Mouse (Mus musculus) heart, postnatal 0 days (tissue): ENCODE results near the gene Oxa1l. TPM values are rescaled to one million over a fixed set of nuclear protein-coding genes. Genes with fewer than 3 reads are reported as not detected.
A peak's percentile ranks its signal among the peaks of the same experiment; 100 is the strongest.

Experiments
- ATAC-seq: fragments of 200-750 bp; cut with Nextera tagmentation; 2 replicates; pipeline ENCODE4 v1.8.0; 2017; ENCODE audit warnings: low read depth, moderate number of reproducible peaks, moderate library complexity; ENCODE audit not compliant: insufficient read depth
- DNase-seq: peaks from one replicate; pipeline ENCODE4 v3.0.0-alpha.2; 2016; ENCODE audit warnings: low spot score
- H3K27ac ChIP-seq: fragments of 300-500 bp; sonication (generic); 2 replicates; pipeline ENCODE4 v1.5.1; 2014; ENCODE audit warnings: low read depth, mild to moderate bottlenecking
- H3K27me3 ChIP-seq: fragments of 300-500 bp; sonication (generic); 2 replicates; pipeline ENCODE4 v1.6.1; 2014; ENCODE audit warnings: low read length, mixed read lengths; ENCODE audit not compliant: control insufficient read depth, insufficient read depth
- H3K36me3 ChIP-seq: fragments of 300-500 bp; sonication (generic); replicated peaks from 2 replicates; pipeline ENCODE4 v1.6.1; 2014; ENCODE audit warnings: low read length, mixed read lengths; ENCODE audit not compliant: control insufficient read depth, insufficient read depth
- H3K4me1 ChIP-seq: fragments of 300-500 bp; sonication (generic); 2 replicates; pipeline ENCODE4 v1.6.1; 2014; ENCODE audit warnings: antibody characterized with exemption; ENCODE audit not compliant: control insufficient read depth, insufficient read depth
- H3K4me2 ChIP-seq: fragments of 300-500 bp; sonication (generic); 2 replicates; pipeline ENCODE4 v1.6.1; 2014; ENCODE audit warnings: low read depth, mild to moderate bottlenecking, low read length, moderate library complexity
- H3K4me3 ChIP-seq: fragments of 300-500 bp; sonication (generic); 2 replicates; pipeline ENCODE4 v1.5.1; 2014; ENCODE audit warnings: low read depth, low read length
- H3K9ac ChIP-seq: fragments of 300-500 bp; sonication (generic); replicated peaks from 2 replicates; pipeline ENCODE4 v1.6.1; 2014; ENCODE audit warnings: low read depth, low read length, mixed read lengths
- H3K9me3 ChIP-seq: fragments of 300-500 bp; sonication (generic); replicated peaks from 2 replicates; pipeline ENCODE4 v1.6.1; 2016; ENCODE audit warnings: low read length; ENCODE audit not compliant: control insufficient read depth
- CTCF ChIP-seq: IDR thresholded peaks from 2 replicates; pipeline ENCODE4 v1.5.1; 2016; ENCODE audit warnings: antibody characterized with exemption, control low read depth, low read depth
- EP300 ChIP-seq: IDR thresholded peaks from 2 replicates; pipeline ENCODE4 v1.6.1; 2016; ENCODE audit warnings: antibody characterized with exemption, low read depth
- WGBS: fragments of 180-500 bp; shearing (Covaris S2); extraction: QIAGEN DNeasy Blood & Tissue Kit; methylation state at CpG from one replicate; pipeline ENCODE4 v1.1.7; 2014; 5-methylcytosine and 5-hydroxymethylcytosine counted together
- polyA plus RNA-seq: library from polyadenylated mRNA; unstranded; fragments of >200 nt; fragmentation: Nextera tagmentation; extraction: Ambion mirVana; gene quantifications from 2 replicates; pipeline ENCODE4 v1.2.1, GENCODE M21; 2015
- total RNA-seq: library from RNA; depleted of rRNA; stranded (reverse); fragments of >200 nt; gene quantifications from 2 replicates; pipeline ENCODE4 v1.2.3, GENCODE M21; 2014; ENCODE audit warnings: low replicate concordance; rRNA removed

Oxa1l gene
- total and polyA plus RNA-seq, 2 experiments from 2014 or later, result 109 to 136 TPM

DNA sequence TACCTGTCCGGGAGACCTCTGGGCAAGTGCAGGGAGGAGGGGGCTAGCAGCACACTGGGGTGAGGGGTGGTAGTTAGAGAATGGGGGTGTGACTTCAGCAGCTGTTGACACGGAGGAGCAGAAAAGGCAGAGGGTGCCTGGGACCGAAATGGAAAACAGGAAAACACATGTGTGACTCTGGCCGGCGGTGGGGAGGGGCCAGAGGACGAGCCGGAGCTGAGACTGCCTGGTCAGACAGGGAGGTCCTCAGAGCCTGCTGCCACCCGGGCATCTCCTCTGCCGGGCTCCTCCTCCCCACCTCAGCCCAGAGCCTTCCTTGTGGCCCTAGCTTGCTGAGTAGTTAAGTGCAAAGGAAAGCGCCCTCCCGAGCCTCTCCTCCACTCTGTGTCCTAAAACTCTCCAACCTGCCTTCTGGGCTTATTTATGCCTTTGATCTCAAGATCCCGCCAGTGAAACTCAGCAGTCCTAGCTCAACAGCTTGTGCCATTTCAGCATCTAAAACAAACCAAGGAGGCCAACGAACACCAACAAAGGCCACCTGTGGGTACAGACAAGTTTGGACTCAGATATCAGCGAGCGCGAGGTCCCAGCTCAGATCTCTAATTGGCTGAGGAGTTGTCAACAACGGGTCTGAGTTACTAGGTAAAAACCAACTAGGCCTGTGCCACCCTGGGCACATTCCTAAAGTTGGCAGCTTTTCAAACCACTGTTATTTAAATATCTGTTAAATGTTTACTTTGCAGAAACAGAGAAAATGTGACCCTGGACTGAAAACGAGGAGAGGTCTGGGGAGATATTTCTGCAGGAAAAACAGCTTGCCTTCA is 53.5 kb downstream of the Oxa1l start:
- WGBS, result 14% methylated on average over 18 of the region's 18 CpGs
- Histone ChIP-seq H3K27ac (no peak overlapping the region), H3K27me3 (no peaks in the 10 kb centered on the region), H3K9me3 (no peaks in the 10 kb centered on the region), H3K4me1 (peaks cover 7% of the 10 kb centered on the region; the same call in 1 of the 2 replicates), H3K9ac (peak overlapping the region; percentile 38; the same call in 1 of the 2 replicates), H3K4me2 (peak overlapping the region; percentile 53), H3K36me3 (no peaks in the 10 kb centered on the region), H3K4me3 (0 out of 2 replicates have a peak overlapping the region, but pooled peaks have one; percentile 12)
- TF ChIP-seq CTCF (no peak), EP300 (no peak)
- DNase-seq (no peak), ATAC-seq (no peak)

DNA sequence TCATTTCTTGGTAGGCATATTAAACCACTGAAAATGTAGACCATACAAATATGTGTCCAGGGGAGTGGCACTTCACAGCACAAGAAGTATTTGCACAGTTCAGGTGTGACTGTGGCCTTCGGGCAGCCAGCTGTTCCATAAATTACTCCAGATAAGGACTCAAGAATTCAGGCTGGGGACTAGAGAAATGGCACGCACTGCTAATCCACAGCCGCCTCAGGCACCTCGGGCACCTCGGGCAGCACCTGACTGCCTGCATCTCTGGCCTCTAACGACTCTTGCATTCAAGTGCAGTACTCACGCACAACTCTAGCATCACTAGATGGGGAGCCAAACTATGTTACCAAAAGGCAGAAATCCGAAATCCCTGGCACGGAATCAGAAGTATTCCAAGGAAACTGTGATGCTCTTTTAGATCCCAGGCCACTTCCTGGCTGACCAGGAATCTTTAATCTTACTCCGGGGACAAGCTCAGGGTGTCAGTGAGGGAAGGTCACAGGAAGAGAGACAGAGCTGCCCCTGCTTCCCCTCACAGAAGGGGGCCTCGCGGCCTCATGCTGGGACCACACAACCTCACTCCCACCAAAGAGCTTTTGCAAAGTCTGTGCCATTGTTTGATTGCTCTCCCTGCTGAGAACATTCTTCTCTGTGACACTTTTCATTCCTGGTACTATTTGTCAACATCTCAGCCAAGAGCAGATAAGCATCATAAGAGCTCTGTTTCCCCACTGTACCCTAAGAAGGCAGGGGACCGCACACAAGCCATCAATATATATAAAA is 54.8 kb downstream of the Oxa1l start:
- Histone ChIP-seq H3K36me3 (no peaks in the 10 kb centered on the region), H3K9me3 (no peaks in the 10 kb centered on the region), H3K9ac (no peak overlapping the region), H3K4me3 (no peak overlapping the region), H3K27me3 (no peaks in the 10 kb centered on the region), H3K4me2 (no peak overlapping the region), H3K4me1 (peaks cover 7% of the 10 kb centered on the region; the same call in 1 of the 2 replicates), H3K27ac (no peak overlapping the region)
- no peak for DNase-seq
- TF ChIP-seq CTCF (no peak), EP300 (no peak)
- ATAC-seq, result no peak
- WGBS, result 27% methylated on average over 13 of the region's 13 CpGs

DNA sequence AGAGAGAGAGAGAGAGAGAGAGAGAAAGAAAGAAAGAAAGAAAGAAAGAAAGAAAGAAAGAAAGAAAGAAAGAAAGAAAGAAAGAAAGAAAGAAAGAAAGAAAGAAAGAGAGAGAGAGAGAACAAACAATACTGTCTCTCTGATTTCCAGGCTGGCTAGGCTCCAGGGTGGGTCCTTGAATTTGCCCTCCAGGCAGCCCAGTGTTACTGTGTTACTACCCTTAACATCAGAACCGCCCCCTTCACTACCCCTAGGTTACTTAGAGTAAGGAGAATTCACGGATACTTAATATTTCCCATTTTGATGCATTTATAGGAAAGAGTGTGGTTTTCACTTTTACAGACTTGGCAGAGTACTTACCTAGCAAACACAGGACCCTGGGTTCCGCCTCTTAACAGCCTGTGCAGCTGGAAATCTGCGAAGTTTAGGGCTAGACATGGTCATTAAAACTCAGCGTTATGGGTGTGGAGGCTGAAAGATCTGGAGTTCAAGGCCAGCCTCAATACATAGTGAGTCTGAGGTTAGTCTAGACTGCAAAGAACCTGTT is 55.7 kb downstream of the Oxa1l start:
- no peak overlapping the region for H3K4me2 ChIP-seq
- ATAC-seq (no peak), DNase-seq (no peak)
- TF ChIP-seq CTCF (no peak), EP300 (no peak)
- H3K9ac ChIP-seq, result no peak overlapping the region
- no peak overlapping the region for H3K27ac ChIP-seq
- H3K36me3 ChIP-seq, result no peaks in the 10 kb centered on the region
- no peak overlapping the region for H3K4me3 ChIP-seq
- H3K27me3 ChIP-seq, result no peaks in the 10 kb centered on the region
- H3K4me1 ChIP-seq, result peaks cover 7% of the 10 kb centered on the region; the same call in 1 of the 2 replicates
- no peaks in the 10 kb centered on the region for H3K9me3 ChIP-seq
- 71% methylated on average over 5 of the region's 5 CpGs for WGBS

DNA sequence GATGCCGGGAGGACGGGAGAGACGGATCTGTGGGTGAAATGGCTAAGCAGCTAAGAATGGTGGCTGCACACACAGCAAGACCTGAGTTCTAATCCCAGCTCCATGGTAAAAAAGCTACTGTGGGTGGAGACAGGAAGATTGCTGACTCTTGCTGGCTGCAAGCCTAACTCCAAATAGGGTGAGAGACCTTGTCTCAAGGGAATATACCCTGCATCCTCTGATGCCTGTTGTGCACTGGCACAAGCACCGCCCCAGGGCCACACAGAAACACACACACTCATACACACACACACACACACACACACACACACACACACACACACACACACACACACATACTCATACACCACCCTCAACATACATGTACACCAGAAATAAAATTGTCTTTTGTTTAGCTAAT is 56.2 kb downstream of the Oxa1l start:
- H3K9me3 ChIP-seq, result no peaks in the 10 kb centered on the region
- no peak overlapping the region for H3K4me3 ChIP-seq
- H3K27me3 ChIP-seq, result no peaks in the 10 kb centered on the region
- H3K27ac ChIP-seq, result no peak overlapping the region
- ATAC-seq, result no peak
- no peak overlapping the region for H3K9ac ChIP-seq
- H3K36me3 ChIP-seq, result no peaks in the 10 kb centered on the region
- DNase-seq, result no peak
- TF ChIP-seq EP300 (no peak), CTCF (no peak)
- peaks cover 7% of the 10 kb centered on the region; the same call in 1 of the 2 replicates for H3K4me1 ChIP-seq
- no peak overlapping the region for H3K4me2 ChIP-seq
- 84% methylated on average over 4 of the region's 4 CpGs for WGBS

DNA sequence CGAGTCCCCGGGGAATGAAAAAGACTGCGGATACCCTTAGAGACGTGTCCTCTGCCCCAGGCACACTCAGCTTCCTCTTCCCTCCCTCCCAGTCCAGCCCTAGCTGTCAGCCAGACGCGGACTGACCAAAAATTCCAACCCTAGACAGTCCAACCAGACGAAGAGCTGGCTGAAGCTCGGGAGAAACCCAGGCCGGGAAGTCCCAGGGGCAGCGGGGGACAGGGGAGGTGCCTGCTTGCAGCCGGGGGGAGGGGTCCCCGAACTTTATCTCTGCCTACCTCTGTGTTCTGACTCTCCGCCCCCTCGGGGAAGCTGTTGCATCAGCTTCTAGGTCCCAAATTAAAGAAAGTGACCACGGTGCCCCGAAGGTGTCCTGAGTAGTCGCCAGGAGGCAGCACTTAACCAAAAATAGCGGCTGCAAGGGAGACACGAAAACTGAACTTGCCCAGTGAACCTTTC is 57.0 kb downstream of the Oxa1l start, which contains the start of gene Slc7a7:
TSS of gene Slc7a7 (minus strand) at position 158 of the 459 bp plus-strand sequence.
- Histone ChIP-seq H3K4me2 (peak within 1 kb of the TSS; percentile 32), H3K9me3 (no peaks in the 10 kb centered on the region), H3K4me3 (peak within 1 kb of the TSS; percentile 6; the same call in 1 of the 2 replicates), H3K27ac (no peak within 1 kb of the TSS), H3K4me1 (peaks cover 7% of the 10 kb centered on the region; the same call in 1 of the 2 replicates), H3K36me3 (no peaks in the 10 kb centered on the region), H3K9ac (no peak within 1 kb of the TSS), H3K27me3 (no peaks in the 10 kb centered on the region)
- DNase-seq (peak; percentile 51), ATAC-seq (peak; percentile 36; the same call in 1 of the 2 replicates)
- 4% methylated on average over 19 of the region's 19 CpGs for WGBS
- TF ChIP-seq CTCF (peak; percentile 36), EP300 (no peak)

Other genes with a start within 250 kb of the Oxa1l start
- 267 and 313 TPM in 2 replicates for gene Dad1, start 106.7 kb upstream of the Oxa1l start, total RNA-seq
- 389 and 395 TPM in 2 replicates for gene Dad1, start 106.7 kb upstream of the Oxa1l start, polyA plus RNA-seq
- gene Abhd4, start 106.6 kb upstream of the Oxa1l start, total RNA-seq, result 192 and 229 TPM in 2 replicates
- 99.9 and 103 TPM in 2 replicates for gene Abhd4, start 106.6 kb upstream of the Oxa1l start, polyA plus RNA-seq
- gene Olfr49, start 75.9 kb upstream of the Oxa1l start, total RNA-seq, result not detected in 2 replicates
- gene Olfr49, start 75.9 kb upstream of the Oxa1l start, polyA plus RNA-seq, result not detected in 2 replicates
- 11.3 and 16.6 TPM in 2 replicates for gene Slc7a7, start 56.9 kb downstream of the Oxa1l start, total RNA-seq
- gene Slc7a7, start 56.9 kb downstream of the Oxa1l start, polyA plus RNA-seq, result 6.7 and 8.9 TPM in 2 replicates
- 132 and 145 TPM in 2 replicates for gene Mrpl52, start 66.1 kb downstream of the Oxa1l start, total RNA-seq
- gene Mrpl52, start 66.1 kb downstream of the Oxa1l start, polyA plus RNA-seq, result 335 and 371 TPM in 2 replicates
- gene Mmp14, start 70.8 kb downstream of the Oxa1l start, total RNA-seq, result 59.9 and 73.2 TPM in 2 replicates
- 59.7 and 60.9 TPM in 2 replicates for gene Mmp14, start 70.8 kb downstream of the Oxa1l start, polyA plus RNA-seq
- gene Lrp10, start 103.3 kb downstream of the Oxa1l start, total RNA-seq, result 81.5 and 110 TPM in 2 replicates
- 47.8 and 54.4 TPM in 2 replicates for gene Lrp10, start 103.3 kb downstream of the Oxa1l start, polyA plus RNA-seq
- 0.77 TPM in 1 of 2 replicates, not detected in the other for gene Rem2, start 115.3 kb downstream of the Oxa1l start, total RNA-seq
- gene Rem2, start 115.3 kb downstream of the Oxa1l start, polyA plus RNA-seq, result 0.15 and 0.27 TPM in 2 replicates
- gene Prmt5, start 156.7 kb downstream of the Oxa1l start, total RNA-seq, result 35.0 and 42.0 TPM in 2 replicates
- gene Prmt5, start 156.7 kb downstream of the Oxa1l start, polyA plus RNA-seq, result 30.6 and 31.6 TPM in 2 replicates
- 84.6 and 109 TPM in 2 replicates for gene Haus4, start 193.8 kb downstream of the Oxa1l start, total RNA-seq
- gene Haus4, start 193.8 kb downstream of the Oxa1l start, polyA plus RNA-seq, result 26.3 and 27.0 TPM in 2 replicates
- 24.8 and 32.5 TPM in 2 replicates for gene Ajuba, start 216.7 kb downstream of the Oxa1l start, total RNA-seq
- 9.9 and 11.3 TPM in 2 replicates for gene Ajuba, start 216.7 kb downstream of the Oxa1l start, polyA plus RNA-seq
- gene 4931414P19Rik, start 245.2 kb downstream of the Oxa1l start, total RNA-seq, result 5.3 and 12.4 TPM in 2 replicates
- 3.3 and 4.0 TPM in 2 replicates for gene 4931414P19Rik, start 245.2 kb downstream of the Oxa1l start, polyA plus RNA-seq